Mouse (Mus musculus) cortical plate, adult 2 months (tissue): ENCODE data around the gene Cat.

Experiments
- CTCF ChIP-seq: fragments of 200-500 bp; IDR thresholded peaks from 2 replicates; pipeline ENCODE4 v1.5.1; 2011; ENCODE audit warnings: mild to moderate bottlenecking, control low read depth, low read length; ENCODE audit not compliant: insufficient read depth; ENCODE audit errors: extremely low read depth
- POLR2A ChIP-seq: fragments of 200-500 bp; IDR thresholded peaks from 2 replicates; pipeline ENCODE4 v1.6.1; 2011; ENCODE audit warnings: mild to moderate bottlenecking, low read length, control low read depth; ENCODE audit not compliant: insufficient read depth; ENCODE audit errors: extremely low read depth

- TF ChIP-seq CTCF (no peak), POLR2A (no peak)
Measured at GRCm38 (mm10) chr2:103466272-103466671, 18.7 kb downstream of the Cat start.
